In genomic region chr2:164912151-164912550, GRCm38 (mm10) we compare ENCODE assay signal across 8 mouse cellular contexts. TPM values are rescaled to one million over a fixed set of nuclear protein-coding genes. Genes with fewer than 3 reads are reported as not detected.
DNase-seq lines count a peak whose midpoint lies in the region; ATAC-seq lines count a peak whose summit lies in the region.

No protein-coding gene starts in this region.

- H3K4me1 ChIP-seq in heart, embryonic 11.5 days (ENCODE audit: control insufficient read depth, insufficient read depth, low read length): peaks cover 13% of the 10 kb centered on the region

- H3K36me3 ChIP-seq in heart, embryonic 11.5 days (ENCODE audit: control insufficient read depth, insufficient read depth, low read length): peaks cover 19% of the 10 kb centered on the region

- peak; percentile 31 for ATAC-seq in heart, embryonic 11.5 days (replicated peaks; ENCODE audit: insufficient number of reproducible peaks, low FRiP score, low TSS enrichment)

- H3K27ac ChIP-seq in heart, embryonic 11.5 days (ENCODE audit: low read depth, low read length): peak overlapping the region; percentile 99

- WGBS in heart, embryonic 11.5 days (ENCODE audit: insufficient replicate concordance): 12% methylated on average over 12 of the region's 12 CpGs

- H3K9me3 ChIP-seq in heart, embryonic 11.5 days (replicated peaks; ENCODE audit: control insufficient read depth, low read length): no peaks in the 10 kb centered on the region

- peak; percentile 69 for DNase-seq in layer of hippocampus, adult 11-12 months (ENCODE audit: low spot score)
- DNase-seq in layer of hippocampus, postnatal 25 days (ENCODE audit: extremely low spot score in 1 of 2, low spot score in 1 of 2): no peak
- DNase-seq in brain, embryonic 18.5 days (ENCODE audit: low read depth, low spot score): peak; percentile 12
- peak; percentile 57 to 76 for DNase-seq in layer of hippocampus, adult 8-10 months (ENCODE audit: low spot score in 2 of 2)
- DNase-seq in lung, postnatal 10 days: peak; percentile 48
- DNase-seq in right cerebral cortex, postnatal 25 days: peak; percentile 68
- no peak for DNase-seq in urinary bladder, postnatal 36 days (ENCODE audit: low spot score in 2 of 2)

- H3K4me2 ChIP-seq in heart, embryonic 11.5 days: peak overlapping the region; percentile 85

- no peaks in the 10 kb centered on the region; the same call in 1 of the 2 replicates for H3K27me3 ChIP-seq in heart, embryonic 11.5 days (ENCODE audit: control insufficient read depth, insufficient read depth, low read length)

- peak overlapping the region; percentile 87 for H3K4me3 ChIP-seq in heart, embryonic 11.5 days (ENCODE audit: low read depth, low read length)

- peak overlapping the region; percentile 99 for H3K9ac ChIP-seq in heart, embryonic 11.5 days (ENCODE audit: low read depth, low read length)

RNA-seq across cellular contexts. Expression of gene Zfp335, which starts 0.6 kb away (rescaled TPM):
- total RNA-seq in layer of hippocampus, postnatal 25 days (2021): 10 to 100 TPM; 23.3 to 29.1 TPM
- 8.8 and 8.9 TPM in 2 replicates for polyA plus RNA-seq in heart, embryonic 11.5 days (2014; fragmentation: Nextera tagmentation; extraction: Ambion mirVana)
- 10 to 100 TPM; 24.8 to 33.0 (median 29.0) TPM for total RNA-seq in layer of hippocampus, adult 8-10 months (2022)

RNA-seq across cellular contexts. Expression of gene Mmp9, which starts 28.4 kb away (rescaled TPM):
- 1 to 10 TPM; 1.5 to 1.8 TPM for total RNA-seq in layer of hippocampus, postnatal 25 days (2021)
- polyA plus RNA-seq in heart, embryonic 11.5 days (2014; fragmentation: Nextera tagmentation; extraction: Ambion mirVana): 0.16 and 0.46 TPM in 2 replicates
- total RNA-seq in layer of hippocampus, adult 8-10 months (2022): 1 to 10 TPM; 1.5 to 2.2 (median 2.0) TPM

RNA-seq across cellular contexts. Expression of gene Pcif1, which starts 33.0 kb away (rescaled TPM):
- total RNA-seq in layer of hippocampus, postnatal 25 days (2021): 10 to 100 TPM; 40.4 to 47.2 TPM
- polyA plus RNA-seq in heart, embryonic 11.5 days (2014; fragmentation: Nextera tagmentation; extraction: Ambion mirVana): 50.1 and 54.8 TPM in 2 replicates
- 10 to 100 TPM; 40.5 to 62.8 (median 49.0) TPM for total RNA-seq in layer of hippocampus, adult 8-10 months (2022)

RNA-seq across cellular contexts. Expression of gene Slc12a5, which starts 48.5 kb away (rescaled TPM):
- 100 to 1,000 TPM; 366 to 382 TPM for total RNA-seq in layer of hippocampus, postnatal 25 days (2021)
- polyA plus RNA-seq in heart, embryonic 11.5 days (2014; fragmentation: Nextera tagmentation; extraction: Ambion mirVana): 1.0 and 1.6 TPM in 2 replicates
- 100 to 1,000 TPM; 370 to 437 (median 422) TPM for total RNA-seq in layer of hippocampus, adult 8-10 months (2022)

RNA-seq across cellular contexts. Expression of gene Pltp, which starts 54.6 kb away (rescaled TPM):
- total RNA-seq in layer of hippocampus, postnatal 25 days (2021): 10 to 100 TPM; 68.8 to 73.7 TPM
- polyA plus RNA-seq in heart, embryonic 11.5 days (2014; fragmentation: Nextera tagmentation; extraction: Ambion mirVana): 10.4 and 10.8 TPM in 2 replicates
- 100 to 1,000 TPM in 2 of 4 experiments, 10 to 100 TPM in 2; 81.0 to 114 (median 96.0) TPM for total RNA-seq in layer of hippocampus, adult 8-10 months (2022)

Comparison
In these comparisons a context has a peak if more than half of its experiments do, and no peak if none do; other contexts are left out.
1. DNase-seq: peak in layer of hippocampus, adult 11-12 months (single experiment), brain, embryonic 18.5 days (single experiment), layer of hippocampus, adult 8-10 months (2 of 2), lung, postnatal 10 days (single experiment) and right cerebral cortex, postnatal 25 days (single experiment); none in layer of hippocampus, postnatal 25 days (0 of 2) and urinary bladder, postnatal 36 days (0 of 2).